Mouse (Mus musculus): ENCODE results near the gene Phf12.
"Not testable (repeated sequence)": the region's sequence is repeated elsewhere in the genome, so short reads cannot be mapped to it uniquely, and the experiment has no call there.

Gene Phf12

DNA sequence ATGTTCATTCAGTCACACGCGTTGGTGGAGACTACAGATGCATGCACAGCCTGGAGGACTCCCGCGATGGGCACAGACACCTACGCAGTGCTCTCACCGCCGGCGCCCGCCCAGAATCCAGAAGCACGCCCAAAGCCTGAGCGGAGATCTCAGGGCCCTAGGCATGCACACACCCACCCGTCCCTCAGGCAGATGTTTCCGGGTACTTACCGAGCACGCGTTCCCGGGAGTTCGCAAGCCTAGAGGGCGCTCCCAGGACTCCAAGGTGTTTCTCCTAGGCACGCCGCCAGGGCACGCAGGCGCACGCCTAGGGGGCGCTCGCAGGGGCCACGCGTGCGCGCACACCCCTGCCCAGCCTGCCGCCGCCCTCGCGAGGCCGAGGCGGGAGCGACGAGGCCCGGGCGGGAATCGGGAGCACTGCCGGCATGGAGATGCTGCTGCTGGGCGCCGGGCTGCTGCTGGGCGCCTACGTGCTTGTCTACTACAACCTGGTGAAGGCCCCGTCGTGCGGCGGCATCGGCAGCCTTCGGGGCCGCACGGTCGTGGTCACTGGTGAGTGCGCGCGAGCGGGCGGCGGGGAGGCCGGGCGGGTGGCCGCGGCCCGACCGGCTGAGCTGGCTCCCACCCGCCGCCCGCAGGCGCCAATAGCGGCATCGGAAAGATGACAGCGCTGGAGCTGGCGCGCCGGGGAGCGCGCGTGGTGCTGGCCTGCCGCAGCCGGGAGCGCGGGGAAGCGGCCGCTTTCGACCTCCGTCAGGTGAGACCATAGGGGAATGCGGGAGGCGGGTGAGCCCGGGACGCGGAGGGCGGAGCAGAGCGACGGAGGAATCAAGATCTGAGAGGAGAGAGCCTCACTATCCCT is 49.6 kb downstream of the Phf12 start, which contains the start of gene Dhrs13:
Gene Dhrs13, plus strand, starts transcription at position 334 of the 862 bp plus-strand sequence.
- peak; percentile 84 for DNase-seq (ENCODE audit: low read depth, low spot score)

DNA sequence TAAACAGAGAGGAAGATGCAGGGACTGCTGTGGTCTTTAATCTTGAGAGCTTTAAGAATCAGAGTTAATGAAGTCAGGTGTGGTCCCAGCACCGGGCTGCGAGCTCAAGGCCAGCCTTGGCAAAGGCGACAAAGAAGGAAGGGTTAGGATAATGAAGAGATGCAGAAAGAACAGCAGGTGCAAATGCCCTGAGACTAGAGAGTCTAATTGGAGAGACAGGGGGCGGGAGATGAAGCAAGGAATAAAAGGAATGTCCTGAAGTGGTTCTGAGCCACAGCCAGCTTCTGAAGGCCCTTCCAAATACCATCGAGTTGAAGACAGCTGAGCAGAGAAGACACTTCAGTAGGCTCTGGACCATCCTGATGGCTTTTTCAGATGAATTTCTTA is 50.2 kb downstream of the Phf12 start:
- no peak for DNase-seq (ENCODE audit: low read depth, low spot score)

DNA sequence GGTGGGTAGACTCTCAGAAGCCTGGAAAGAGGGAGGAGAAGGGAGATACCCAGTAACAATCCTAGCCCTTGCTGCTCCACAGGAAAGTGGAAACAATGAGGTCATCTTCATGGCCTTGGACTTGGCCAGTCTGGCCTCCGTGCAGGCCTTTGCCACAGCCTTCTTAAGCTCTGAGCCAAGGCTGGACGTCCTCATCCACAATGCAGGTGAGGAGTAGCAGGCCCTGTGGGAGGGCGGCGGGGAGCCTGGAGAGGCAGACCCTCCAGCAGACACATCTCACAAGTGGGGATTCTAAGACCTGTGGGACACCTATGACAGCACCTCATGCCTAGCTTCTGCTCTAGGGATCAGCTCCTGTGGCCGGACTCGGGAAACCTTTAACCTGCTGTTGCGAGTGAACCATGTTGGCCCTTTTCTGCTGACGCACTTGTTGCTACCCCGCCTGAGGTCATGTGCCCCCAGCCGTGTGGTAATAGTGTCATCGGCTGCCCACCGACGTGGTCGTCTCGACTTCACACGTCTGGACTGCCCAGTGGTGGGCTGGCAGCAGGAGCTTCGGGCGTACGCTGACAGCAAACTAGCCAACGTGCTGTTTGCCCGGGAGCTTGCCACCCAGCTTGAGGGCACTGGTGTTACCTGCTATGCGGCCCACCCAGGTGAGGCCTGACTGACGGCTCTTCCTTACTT is 51.5 kb downstream of the Phf12 start:
- DNase-seq (ENCODE audit: low read depth, low spot score), result no peak

DNA sequence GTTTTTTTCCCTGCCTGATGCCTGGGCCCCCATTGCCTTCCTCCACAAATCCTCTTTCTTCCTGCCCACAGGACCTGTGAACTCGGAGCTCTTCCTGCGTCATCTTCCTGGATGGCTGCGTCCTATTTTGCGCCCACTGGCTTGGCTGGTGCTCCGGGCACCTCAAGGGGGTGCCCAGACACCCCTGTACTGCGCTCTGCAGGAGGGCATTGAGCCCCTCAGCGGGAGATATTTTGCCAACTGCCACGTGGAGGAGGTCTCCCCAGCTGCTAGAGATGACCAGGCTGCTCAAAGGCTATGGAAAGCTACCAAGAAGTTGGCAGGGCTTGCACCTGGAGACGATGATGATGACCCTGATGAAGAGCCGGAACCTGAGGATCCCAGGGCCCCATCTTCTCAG is 54.2 kb downstream of the Phf12 start:
- DNase-seq (ENCODE audit: low read depth, low spot score), result no peak

DNA sequence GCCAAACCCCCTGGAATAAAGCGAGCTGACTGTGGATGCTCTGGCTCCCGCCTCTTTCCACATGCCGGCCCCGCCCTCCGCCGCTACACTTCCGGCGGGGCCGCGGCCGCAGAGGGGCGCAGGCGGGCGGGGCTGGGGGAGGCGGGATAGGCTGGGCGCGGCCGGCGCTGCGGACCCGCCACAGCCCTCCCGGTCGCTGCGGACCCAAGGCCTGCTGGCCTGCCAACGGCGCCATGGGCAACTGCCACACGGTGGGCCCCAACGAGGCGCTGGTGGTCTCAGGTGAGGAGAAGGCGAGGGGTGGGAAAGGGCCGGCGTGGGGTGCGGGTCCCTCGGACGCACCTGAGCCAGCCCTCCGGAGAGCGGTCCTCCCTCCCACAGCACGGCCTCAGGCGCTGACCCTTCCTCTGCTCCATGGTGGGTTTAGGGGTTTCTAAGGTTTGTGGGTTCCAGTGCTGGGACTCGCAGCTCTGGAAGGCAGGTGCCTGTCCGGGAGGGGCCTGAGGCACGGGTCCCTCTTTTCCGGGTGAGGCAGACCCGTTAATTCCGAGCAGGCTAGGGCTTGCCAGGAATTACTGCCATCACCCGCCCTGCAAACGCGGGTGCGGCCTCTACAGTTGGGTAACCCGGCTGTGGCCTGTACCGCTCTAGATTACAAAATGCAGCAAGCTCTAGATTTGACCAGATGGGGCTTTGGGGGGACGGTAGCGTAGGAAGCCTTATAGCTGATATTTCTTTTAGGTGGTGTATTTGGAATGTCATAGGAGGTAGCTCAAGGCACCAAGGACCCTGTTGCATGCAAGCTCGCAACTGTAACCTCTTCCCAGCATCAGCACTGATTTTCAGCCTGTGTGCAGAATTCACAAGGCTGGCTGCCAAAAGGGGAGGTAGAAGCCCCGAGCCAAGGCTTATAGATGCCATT is 55.5 kb downstream of the Phf12 start, which contains the start of gene Flot2:
Gene Flot2, plus strand, starts transcription at position 101 of the 922 bp plus-strand sequence.
- DNase-seq (ENCODE audit: low read depth, low spot score), result no peak

DNA sequence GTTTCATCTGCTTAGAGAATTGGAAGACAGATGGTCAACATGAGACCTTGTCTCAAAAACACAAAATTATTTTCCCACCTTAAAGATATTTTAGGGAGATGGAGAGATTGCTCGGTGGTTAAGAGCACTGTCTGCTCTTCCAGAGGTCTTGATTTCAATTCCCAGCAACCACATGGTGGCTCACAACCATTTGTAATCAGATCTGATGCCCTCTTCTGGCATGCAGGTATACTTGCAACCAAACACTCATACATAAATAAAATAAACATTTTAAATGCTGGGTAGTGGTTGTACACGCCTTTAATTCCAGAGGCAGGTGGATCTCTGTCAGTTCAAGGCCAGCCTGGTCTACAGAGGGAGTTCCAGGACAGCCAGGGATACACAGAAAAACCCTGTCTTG is 58.3 kb downstream of the Phf12 start:
- no peak for DNase-seq (ENCODE audit: low read depth, low spot score)

DNA sequence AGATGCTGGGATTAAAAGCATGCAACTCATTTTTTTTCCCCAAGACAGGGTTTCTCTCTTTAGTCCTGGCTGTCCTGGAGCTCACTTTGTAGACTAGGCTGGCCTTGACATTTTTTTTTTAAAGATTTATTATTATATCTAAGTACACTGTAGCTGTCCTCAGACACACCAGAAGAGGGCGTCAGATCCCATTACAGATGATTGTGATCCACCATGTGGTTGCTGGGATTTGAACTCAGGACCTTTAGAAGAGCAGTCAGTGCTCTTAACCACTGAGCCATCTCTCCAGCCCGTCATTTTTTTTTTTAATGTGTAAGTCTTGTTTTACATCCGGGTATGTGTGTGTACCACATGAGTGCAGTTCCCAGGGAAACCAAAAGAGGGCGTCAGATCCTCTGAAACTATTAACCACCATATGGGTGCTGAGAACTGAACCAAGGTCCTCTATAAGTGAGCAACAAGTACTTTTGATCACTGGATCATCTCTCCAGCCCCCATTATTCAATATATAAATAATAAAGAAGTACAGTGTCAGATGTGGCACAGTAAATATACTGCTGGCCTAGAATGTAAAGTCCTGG is 59.8 kb downstream of the Phf12 start:
- DNase-seq (ENCODE audit: low read depth, low spot score), result not testable (repeated sequence)

DNA sequence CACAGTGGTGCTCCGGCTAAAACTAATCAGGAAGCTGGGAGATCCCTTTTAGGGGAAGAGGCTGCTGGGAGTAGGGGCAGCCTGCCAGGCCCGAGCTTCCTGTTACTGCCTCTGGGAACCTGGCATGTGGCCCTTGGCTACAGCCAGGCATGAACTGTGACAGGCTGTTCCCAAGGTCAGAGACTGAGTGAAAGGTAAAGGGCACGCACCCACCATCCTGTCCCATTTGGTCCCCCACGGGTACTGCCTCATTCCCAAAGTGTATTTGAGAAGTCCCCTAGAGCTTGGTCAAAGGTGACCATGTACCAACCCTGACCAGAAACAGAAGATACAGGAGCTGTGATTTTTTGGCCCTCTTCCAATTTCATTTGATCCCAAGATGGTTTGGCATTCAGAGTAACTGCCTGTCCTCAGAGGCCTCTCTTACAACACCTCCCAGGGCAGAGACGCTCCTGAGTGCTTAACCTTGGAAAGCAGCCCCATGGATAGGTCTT is 62.3 kb downstream of the Phf12 start:
- no peak for DNase-seq (ENCODE audit: low read depth, low spot score)

DNA sequence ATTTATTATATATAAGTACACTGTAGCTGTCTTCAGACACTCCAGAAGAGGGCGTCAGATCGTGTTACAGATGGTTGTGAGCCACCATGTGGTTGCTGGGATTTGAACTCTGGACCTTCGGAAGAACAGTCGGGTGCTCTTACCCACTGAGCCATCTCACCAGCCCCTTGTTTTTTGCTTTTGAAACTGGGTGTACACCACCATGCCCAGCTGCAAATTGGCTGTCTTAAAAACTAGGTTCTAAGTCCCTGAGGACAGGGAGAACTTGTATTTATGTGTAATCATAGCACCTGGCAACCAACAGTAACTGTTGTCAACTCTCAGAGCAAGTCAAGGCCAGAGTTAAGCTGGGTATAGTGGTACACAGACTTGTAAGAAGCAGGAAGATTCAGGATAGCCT is 66.1 kb downstream of the Phf12 start:
- not testable (repeated sequence) for DNase-seq (ENCODE audit: low read depth, low spot score)

DNA sequence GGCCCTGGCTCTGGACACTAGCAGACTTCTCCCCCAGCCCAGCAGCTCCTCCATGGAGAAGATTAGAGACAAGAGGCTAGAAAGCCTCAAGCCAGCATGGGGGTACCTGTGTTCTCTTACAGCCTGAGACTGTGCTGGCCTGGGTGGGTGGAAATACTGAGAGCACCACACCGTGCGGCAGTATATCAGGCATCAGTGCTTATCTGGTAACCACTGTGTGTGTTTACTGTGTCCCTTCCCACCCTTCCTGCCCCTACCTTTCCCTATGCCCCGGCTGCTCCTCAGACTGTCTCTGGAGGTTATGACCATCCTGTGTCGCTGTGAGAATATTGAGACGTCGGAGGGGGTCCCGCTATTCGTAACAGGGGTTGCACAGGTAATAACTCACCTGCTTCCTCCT is 70.5 kb downstream of the Phf12 start:
- no peak for DNase-seq (ENCODE audit: low read depth, low spot score)

DNA sequence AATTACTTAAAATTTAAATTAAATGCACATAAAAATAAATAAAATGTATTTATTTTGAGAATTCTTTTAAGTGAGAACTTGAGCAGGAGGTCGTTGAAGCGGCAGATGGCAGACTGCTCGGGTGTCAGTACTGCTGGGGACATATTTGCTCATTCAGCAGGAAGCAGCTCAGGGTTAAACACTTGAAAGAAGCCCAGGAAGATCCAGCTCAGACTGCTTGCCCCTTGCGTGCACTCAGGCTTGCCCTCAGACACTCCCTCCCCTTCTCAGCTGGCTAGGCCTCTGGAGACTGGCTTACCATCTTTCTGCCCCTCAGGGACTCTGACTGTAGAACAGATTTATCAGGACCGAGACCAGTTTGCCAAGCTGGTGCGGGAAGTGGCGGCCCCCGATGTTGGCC is 74.4 kb downstream of the Phf12 start:
- DNase-seq (ENCODE audit: low read depth, low spot score), result no peak

DNA sequence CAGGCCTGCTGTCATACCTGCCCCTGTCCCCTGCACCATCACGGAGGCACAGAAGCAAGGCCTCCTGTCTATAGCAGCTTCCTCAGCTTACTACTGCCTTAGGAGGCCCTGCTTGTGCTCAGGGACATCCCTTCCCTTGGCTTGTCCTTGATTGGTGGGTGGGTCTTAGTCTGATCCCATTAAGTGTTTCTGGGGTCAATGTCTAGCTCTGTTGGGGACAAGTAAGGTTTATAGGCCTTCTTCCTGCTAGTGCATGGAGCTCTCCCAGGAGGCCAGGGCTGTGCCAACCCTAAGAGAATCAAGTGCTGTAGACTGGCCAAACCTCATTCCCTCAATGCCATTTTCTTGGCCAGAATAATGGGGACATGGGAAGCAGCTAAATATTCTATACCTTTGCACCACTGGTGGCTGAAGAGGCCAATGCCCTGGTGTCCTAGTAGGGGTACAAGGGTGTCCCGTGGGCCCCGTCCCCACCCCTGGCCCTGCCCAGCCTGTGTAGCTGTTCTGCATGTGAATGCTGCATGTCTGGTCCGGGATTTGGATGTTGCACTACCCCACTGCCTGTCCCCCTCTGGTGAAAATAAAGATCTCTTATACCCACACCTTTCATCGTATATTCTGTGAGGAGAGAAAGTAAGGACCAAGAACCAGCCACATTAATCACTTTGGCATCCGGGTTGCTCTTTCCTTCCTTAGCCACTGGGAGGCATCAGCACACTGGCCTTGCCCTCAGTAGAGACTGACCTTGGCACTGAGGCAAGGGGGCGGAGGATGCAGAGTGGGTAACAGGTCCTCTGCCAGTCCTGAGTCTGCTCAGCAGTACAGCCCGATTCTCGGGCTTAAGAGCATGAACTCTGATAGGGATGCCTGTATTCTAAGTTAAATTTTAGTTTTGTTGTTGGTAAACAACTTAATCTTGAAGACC is 77.5 kb downstream of the Phf12 start:
- no peak for DNase-seq (ENCODE audit: low read depth, low spot score)

DNA sequence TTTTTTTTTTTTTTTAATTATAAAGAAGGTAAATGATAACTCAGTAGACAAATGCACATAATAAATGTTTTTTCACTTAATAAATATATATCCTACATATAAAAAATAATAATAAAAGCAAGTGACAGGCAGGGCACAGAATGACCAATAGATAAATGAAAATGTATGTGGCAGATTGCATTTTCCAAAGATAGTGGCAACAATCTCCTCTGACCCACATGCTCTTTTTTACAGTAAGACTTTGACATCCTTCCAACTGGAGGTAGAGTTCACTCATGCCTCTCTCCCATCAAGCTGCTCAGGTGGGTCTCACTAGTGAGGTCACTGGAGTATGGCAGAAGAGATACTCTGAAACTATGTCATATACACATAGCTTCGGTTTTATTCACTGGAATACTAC is 80.0 kb downstream of the Phf12 start:
- DNase-seq (ENCODE audit: low read depth, low spot score), result no peak

DNA sequence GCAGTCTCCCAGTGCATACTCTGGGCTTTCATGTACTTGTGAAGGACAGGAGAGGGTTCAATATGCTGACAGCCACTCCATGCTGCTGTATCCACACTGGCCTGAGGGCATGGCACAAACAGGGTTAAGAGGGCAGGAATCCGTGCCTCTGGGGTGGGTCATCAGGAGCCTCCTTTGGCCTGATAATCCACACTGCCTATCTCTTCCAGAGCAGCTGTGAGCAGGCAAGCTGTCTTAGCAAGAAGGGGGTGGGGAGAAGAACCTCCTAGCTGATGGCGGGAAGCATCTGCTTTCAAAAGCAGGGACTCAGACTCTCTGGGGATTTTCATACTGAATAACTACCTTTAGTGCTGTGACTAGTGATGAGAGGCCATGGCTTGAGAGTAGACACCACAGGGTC is 83.4 kb downstream of the Phf12 start:
- DNase-seq (ENCODE audit: low read depth, low spot score), result peak; percentile 82

DNA sequence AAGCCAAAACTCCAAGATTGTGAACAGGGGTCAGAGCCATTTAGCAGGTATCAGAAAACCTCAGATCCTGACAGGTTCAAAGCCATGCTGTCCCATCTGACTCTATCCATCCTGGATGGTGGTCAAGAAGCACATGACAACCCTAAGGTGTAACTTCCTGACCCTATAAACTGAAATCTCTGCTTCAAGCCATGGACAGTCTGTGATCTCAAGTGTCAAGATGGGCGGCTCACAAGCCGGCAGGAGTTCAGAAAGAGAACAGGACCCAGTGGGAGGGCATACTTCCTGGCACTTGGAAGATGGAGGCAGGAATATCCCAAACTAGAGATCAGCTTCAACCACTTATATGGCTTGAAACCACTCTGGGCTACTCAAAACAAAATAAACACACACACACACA is 84.1 kb downstream of the Phf12 start:
- no peak for DNase-seq (ENCODE audit: low read depth, low spot score)

DNA sequence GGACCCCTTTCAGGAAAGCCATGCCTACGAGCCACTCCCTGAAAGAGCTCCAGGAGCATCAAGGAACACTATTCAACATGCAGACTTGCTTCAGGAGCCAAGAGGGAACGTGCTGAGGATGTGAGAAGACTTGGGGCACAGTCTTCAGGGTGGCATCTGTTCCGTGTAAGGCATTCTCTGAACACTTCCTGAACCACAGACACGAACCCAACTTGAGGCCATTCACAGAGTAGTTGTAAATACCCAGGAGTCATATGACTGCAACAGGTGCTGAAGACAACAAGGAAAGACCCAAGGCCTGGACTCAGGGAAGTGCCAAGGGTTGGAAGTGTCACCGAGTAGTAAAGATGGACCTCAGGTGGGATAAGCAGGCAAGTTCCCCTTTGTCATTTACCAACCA is 85.0 kb downstream of the Phf12 start:
- DNase-seq (ENCODE audit: low read depth, low spot score), result no peak

DNA sequence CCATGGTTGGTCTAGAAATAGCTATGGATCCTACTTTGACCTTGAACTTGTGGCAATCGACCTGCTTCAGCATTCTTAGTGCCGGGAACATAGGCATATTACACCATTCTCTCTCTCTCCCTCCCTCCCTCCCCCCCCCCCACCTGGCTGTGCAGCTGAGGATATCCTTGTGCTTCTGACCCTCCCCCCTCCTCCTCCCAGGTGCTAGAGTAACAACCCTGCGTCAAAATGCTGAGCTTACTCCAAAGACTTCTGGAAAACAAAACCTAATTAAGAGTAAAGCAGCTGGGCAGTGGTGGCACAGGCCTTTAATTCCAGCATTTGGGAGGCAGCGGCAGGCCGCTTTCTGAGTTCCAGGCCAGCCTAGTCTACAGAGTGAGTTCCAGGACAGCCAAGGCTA is 86.6 kb downstream of the Phf12 start:
- DNase-seq (ENCODE audit: low read depth, low spot score), result no peak

DNA sequence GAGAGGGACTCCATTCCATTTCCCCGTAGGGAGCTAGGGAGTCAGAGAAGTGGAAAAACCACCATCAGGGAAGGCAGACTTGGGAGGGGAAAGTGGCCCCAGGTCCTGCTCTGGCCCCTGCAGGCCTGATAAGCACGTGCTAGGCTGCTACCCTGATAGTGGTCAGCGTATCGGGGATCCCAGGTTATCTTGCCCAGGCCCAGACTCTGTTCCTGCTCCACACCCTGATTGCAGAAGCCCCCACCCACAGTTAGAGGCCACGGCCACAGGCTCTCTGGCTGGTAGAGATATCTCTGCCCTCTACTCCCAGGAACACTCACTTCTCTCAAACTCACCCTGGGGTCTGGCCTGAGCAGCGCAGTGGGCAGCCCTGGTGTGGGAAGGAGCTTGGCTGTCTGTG is 87.1 kb downstream of the Phf12 start:
- peak; percentile 75 for DNase-seq (ENCODE audit: low read depth, low spot score)

DNA sequence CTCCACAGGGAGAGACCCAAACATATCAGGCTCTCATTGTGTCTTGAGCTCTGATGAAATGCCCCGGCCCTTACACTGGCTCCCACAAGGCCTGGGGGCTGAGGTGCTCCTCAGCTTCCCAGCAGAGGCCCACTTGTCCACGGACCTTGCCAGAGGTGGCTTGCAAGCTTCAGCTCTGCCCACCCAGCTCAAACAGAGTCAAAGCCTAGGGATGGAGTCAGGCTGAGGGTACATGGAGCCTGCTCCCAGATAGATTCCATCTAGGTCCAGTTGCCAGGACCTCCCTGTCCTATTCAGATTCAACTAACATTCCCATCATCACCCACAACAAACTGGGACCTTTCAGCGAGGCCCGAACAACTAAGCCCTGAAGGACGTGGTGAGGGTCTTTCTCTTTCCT is 89.4 kb downstream of the Phf12 start:
- no peak for DNase-seq (ENCODE audit: low read depth, low spot score)

DNA sequence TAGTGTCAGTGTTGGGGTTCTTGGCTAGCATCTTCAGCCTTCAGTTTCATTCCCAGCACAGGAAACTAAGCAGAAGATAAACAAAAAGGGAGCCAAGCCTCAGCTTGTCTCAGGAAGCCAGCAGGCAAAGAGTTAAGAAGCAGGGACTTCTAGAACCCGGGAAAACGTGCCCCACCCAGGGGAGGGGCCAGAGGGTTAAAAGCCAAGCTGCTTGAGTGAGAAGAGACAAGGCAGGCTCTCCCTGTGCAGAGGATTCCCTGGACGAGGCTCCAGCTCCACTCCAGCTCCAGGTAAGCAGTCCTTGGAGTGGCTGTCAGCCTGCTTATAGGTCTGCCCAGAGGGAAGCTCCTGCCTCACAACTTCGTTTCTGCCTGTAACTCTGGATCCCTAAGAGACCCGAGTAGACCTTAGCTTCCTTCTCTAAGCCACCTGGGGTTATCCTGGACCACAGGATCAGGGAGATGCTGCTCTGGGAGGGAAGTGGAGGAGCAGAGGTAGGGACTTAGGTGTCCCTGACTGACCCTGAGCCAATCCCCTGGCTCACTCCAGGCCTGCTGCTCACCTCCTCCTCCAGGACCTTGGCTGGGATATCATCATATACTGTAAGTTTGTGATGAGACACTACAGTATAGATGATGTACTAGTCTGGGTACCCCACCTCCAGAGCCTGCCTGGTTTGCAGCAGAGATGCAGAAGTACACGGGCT is 90.0 kb downstream of the Phf12 start:
- peak; percentile 88 for DNase-seq (ENCODE audit: low read depth, low spot score)
